Mouse (Mus musculus): ENCODE measurements around the gene Grik5. TPM values are rescaled to one million over a fixed set of nuclear protein-coding genes. Genes with fewer than 3 reads are reported as not detected.

Gene Grik5
- polyA plus RNA-seq, 1 experiment, result 0.82 TPM

- TF ChIP-seq TAL1 (IDR thresholded peaks at IDR 0.05; ENCODE audit: low read length) (no peak), GATA1 (IDR thresholded peaks at IDR 0.05; ENCODE audit: low read length) (no peak)
- Histone ChIP-seq H3K4me1 (ENCODE audit: control insufficient read depth) (no peaks in the 10 kb centered on the region), H3K4me3 (replicated peaks) (no peak overlapping the region), H3K27me3 (ENCODE audit: control insufficient read depth) (peaks cover 5% of the 10 kb centered on the region), H3K36me3 (ENCODE audit: control insufficient read depth) (no peaks in the 10 kb centered on the region), H3K9me3 (ENCODE audit: control insufficient read depth, low read length) (no peaks in the 10 kb centered on the region)
Measured at GRCm38 (mm10) chr7:24990478-24990877, 81.7 kb downstream of the Grik5 start.

- Histone ChIP-seq H3K4me3 (replicated peaks) (no peak overlapping the region), H3K36me3 (ENCODE audit: control insufficient read depth) (no peaks in the 10 kb centered on the region)
Measured at GRCm38 (mm10) chr7:24987941-24988340, 84.2 kb downstream of the Grik5 start.

GRCm38 (mm10) chr7:24985799-24986198 is 86.3 kb downstream of the Grik5 start:
- Histone ChIP-seq H3K4me1 (ENCODE audit: control insufficient read depth) (no peaks in the 10 kb centered on the region), H3K27me3 (ENCODE audit: control insufficient read depth) (no peaks in the 10 kb centered on the region), H3K4me3 (replicated peaks) (no peak overlapping the region), H3K9me3 (ENCODE audit: control insufficient read depth, low read length) (no peaks in the 10 kb centered on the region), H3K36me3 (ENCODE audit: control insufficient read depth) (no peaks in the 10 kb centered on the region)
- TF ChIP-seq GATA1 (IDR thresholded peaks at IDR 0.05; ENCODE audit: low read length), result no peak
- TF ChIP-seq TAL1 (IDR thresholded peaks at IDR 0.05; ENCODE audit: low read length), result no peak

More at GRCm38 (mm10) chr7:24987941-24988340, 84.2 kb downstream of the Grik5 start:
- Histone ChIP-seq H3K27me3 (ENCODE audit: control insufficient read depth) (0 out of 2 replicates have a peak, but pooled peaks cover 1% of the 10 kb centered on the region), H3K9me3 (ENCODE audit: control insufficient read depth, low read length) (no peaks in the 10 kb centered on the region), H3K4me1 (ENCODE audit: control insufficient read depth) (no peaks in the 10 kb centered on the region)
- TF ChIP-seq TAL1 (IDR thresholded peaks at IDR 0.05; ENCODE audit: low read length) (no peak), GATA1 (IDR thresholded peaks at IDR 0.05; ENCODE audit: low read length) (no peak)

- Histone ChIP-seq H3K36me3 (ENCODE audit: control insufficient read depth) (no peaks in the 10 kb centered on the region), H3K4me1 (ENCODE audit: control insufficient read depth) (no peaks in the 10 kb centered on the region), H3K9me3 (ENCODE audit: control insufficient read depth, low read length) (no peaks in the 10 kb centered on the region), H3K27me3 (ENCODE audit: control insufficient read depth) (no peaks in the 10 kb centered on the region), H3K4me3 (replicated peaks) (no peak overlapping the region)
- TF ChIP-seq GATA1 (IDR thresholded peaks at IDR 0.05; ENCODE audit: low read length) (no peak), TAL1 (IDR thresholded peaks at IDR 0.05; ENCODE audit: low read length) (no peak)
Measured at GRCm38 (mm10) chr7:24984307-24984706, 87.8 kb downstream of the Grik5 start.

- no peaks in the 10 kb centered on the region for H3K27me3 ChIP-seq (ENCODE audit: control insufficient read depth)
- H3K36me3 ChIP-seq (ENCODE audit: control insufficient read depth), result no peaks in the 10 kb centered on the region
- no peaks in the 10 kb centered on the region for H3K9me3 ChIP-seq (ENCODE audit: control insufficient read depth, low read length)
- no peak overlapping the region for H3K4me3 ChIP-seq (replicated peaks)
- TF ChIP-seq GATA1 (IDR thresholded peaks at IDR 0.05; ENCODE audit: low read length) (no peak), TAL1 (IDR thresholded peaks at IDR 0.05; ENCODE audit: low read length) (no peak)
- no peaks in the 10 kb centered on the region for H3K4me1 ChIP-seq (ENCODE audit: control insufficient read depth)
Measured at GRCm38 (mm10) chr7:24983396-24983795, 88.8 kb downstream of the Grik5 start.

GRCm38 (mm10) chr7:24980439-24980838 is 91.7 kb downstream of the Grik5 start:
- TF ChIP-seq GATA1 (IDR thresholded peaks at IDR 0.05; ENCODE audit: low read length) (no peak), TAL1 (IDR thresholded peaks at IDR 0.05; ENCODE audit: low read length) (no peak)
- no peaks in the 10 kb centered on the region for H3K4me1 ChIP-seq (ENCODE audit: control insufficient read depth)
- H3K36me3 ChIP-seq (ENCODE audit: control insufficient read depth), result no peaks in the 10 kb centered on the region
- H3K9me3 ChIP-seq (ENCODE audit: control insufficient read depth, low read length), result no peaks in the 10 kb centered on the region
- H3K4me3 ChIP-seq (replicated peaks), result no peak overlapping the region
- no peaks in the 10 kb centered on the region for H3K27me3 ChIP-seq (ENCODE audit: control insufficient read depth)

- Histone ChIP-seq H3K36me3 (ENCODE audit: control insufficient read depth) (no peaks in the 10 kb centered on the region), H3K4me1 (ENCODE audit: control insufficient read depth) (peaks cover 6% of the 10 kb centered on the region), H3K9me3 (ENCODE audit: control insufficient read depth, low read length) (no peaks in the 10 kb centered on the region), H3K4me3 (replicated peaks) (no peak overlapping the region), H3K27me3 (ENCODE audit: control insufficient read depth) (no peaks in the 10 kb centered on the region)
- TF ChIP-seq GATA1 (IDR thresholded peaks at IDR 0.05; ENCODE audit: low read length) (no peak), TAL1 (IDR thresholded peaks at IDR 0.05; ENCODE audit: low read length) (no peak)
Measured at GRCm38 (mm10) chr7:24978781-24979180, 93.4 kb downstream of the Grik5 start.

GRCm38 (mm10) chr7:24974893-24975595 is 97.1 kb downstream of the Grik5 start:
- H3K27me3 ChIP-seq (ENCODE audit: control insufficient read depth), result no peaks in the 10 kb centered on the region
- TF ChIP-seq TAL1 (IDR thresholded peaks at IDR 0.05; ENCODE audit: low read length) (no peak), GATA1 (IDR thresholded peaks at IDR 0.05; ENCODE audit: low read length) (no peak)
- no peaks in the 10 kb centered on the region for H3K9me3 ChIP-seq (ENCODE audit: control insufficient read depth, low read length)
- H3K36me3 ChIP-seq (ENCODE audit: control insufficient read depth), result peaks cover 3% of the 10 kb centered on the region
- no peak overlapping the region for H3K4me3 ChIP-seq (replicated peaks)
- H3K4me1 ChIP-seq (ENCODE audit: control insufficient read depth), result peaks cover 29% of the 10 kb centered on the region

GRCm38 (mm10) chr7:24973902-24974301 is 98.2 kb downstream of the Grik5 start:
- Histone ChIP-seq H3K27me3 (ENCODE audit: control insufficient read depth) (no peaks in the 10 kb centered on the region), H3K36me3 (ENCODE audit: control insufficient read depth) (peaks cover 7% of the 10 kb centered on the region), H3K9me3 (ENCODE audit: control insufficient read depth, low read length) (no peaks in the 10 kb centered on the region), H3K4me3 (replicated peaks) (no peak overlapping the region), H3K4me1 (ENCODE audit: control insufficient read depth) (peaks cover 29% of the 10 kb centered on the region)
- TF ChIP-seq GATA1 (IDR thresholded peaks at IDR 0.05; ENCODE audit: low read length) (no peak), TAL1 (IDR thresholded peaks at IDR 0.05; ENCODE audit: low read length) (no peak)

All from erythroblast, embryonic 14.5 days (primary cell).